Mouse (Mus musculus): ENCODE data around the gene Zbtb8a. TPM values are rescaled to one million over a fixed set of nuclear protein-coding genes. Genes with fewer than 3 reads are reported as not detected.

Zbtb8a gene
- total RNA-seq, 2 experiments from 2014 or later, result 7.6 to 8.5 TPM

DNA sequence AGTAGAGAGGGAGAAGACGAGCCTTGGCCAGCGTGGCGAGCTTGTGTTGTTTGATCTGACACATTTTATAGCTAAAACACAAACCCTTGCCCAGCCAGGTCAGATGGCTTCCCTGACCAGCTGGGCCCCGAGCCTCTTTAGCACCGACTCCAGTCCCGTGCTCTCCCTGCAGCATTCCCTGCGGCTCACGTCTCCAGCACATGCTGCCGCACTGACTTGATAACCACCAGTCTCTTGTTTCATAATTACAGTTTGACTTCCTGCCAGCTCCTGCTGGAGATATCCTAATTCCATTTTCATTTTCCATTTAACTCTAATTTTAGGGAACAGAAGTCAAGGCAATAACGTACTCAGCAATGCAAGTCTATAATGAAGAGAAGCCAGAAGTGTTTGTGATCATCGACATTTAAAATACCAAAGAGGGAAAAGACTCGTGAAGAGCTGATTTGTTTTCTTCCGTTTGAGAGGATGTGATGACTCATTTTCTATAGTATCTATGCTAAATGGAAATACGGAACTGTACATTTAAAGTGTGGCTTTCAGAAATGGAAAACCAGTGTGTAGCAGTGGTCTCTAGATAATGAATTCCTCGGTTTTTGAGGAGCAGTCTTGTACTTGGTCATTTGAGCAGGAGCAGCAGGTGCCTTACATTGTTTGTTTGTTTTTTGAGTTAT is 31.3 kb downstream of the Zbtb8a start:
- intact Hi-C loops (cut with DNase I), result no loop called here
- peak; percentile 47 to 58 for DNase-seq (ENCODE audit: extremely low spot score in 1 of 2, low spot score in 2 of 2)

DNA sequence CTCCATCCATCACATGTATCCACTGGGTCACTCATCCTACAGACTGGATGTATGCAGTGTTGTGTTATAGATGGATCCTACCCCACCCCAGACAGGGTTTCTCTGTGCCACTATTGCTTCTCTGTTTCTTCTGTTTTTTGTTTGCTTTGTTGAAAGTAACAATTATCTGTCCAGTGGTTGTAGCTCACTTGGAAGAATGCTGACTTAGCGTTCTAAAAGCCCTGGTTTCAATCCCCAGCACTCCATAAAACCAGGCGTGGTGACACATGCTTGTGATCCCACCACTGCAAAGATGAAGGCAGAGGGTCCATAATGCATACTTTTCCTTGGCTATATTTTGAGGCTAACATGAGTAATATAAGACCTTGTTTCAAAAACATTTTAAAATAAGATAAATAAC is 35.2 kb downstream of the Zbtb8a start:
- no peak for DNase-seq (ENCODE audit: extremely low spot score in 1 of 2, low spot score in 2 of 2)
- intact Hi-C loops (cut with DNase I), result no loop called here

DNA sequence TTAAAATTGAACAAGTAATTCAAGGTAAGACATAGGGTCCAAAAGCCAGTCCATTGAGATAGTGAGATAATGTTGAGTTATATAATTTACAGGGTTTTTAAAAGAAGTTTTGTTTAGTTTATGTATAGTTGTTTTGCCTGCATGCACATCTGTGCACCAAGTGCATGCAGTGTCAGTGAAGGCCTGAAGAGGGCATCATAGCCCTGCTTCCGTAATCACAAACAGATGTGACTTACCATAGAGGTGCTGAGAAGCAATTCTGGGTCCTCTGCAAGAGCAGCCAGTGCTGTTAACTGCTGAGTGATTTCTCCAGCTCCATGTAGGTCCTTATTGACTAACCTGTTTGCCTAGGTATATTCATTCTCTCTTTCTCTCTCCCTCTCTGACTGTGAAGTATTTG is 36.0 kb downstream of the Zbtb8a start:
- intact Hi-C loops (cut with DNase I), result no loop called here
- no peak for DNase-seq (ENCODE audit: extremely low spot score in 1 of 2, low spot score in 2 of 2)

DNA sequence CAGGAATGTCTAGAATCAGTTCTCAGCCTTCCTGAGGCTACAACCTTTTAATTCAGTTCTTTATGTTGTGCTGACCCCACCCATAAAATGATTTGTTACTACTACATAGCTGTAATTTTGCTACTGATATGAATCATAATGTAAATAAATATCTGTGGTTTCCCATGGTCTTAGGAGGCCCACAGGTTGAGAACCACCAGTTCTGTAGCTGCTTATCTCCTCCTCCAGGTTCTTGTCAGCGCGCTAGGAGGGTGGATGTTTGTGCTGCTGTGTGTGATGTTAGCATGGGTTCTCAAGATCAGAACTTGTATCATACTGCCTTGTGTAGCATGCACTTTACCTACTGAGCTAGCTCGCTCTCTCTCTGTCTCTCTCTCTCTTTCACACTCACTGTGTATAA is 38.2 kb downstream of the Zbtb8a start:
- DNase-seq (ENCODE audit: extremely low spot score in 1 of 2, low spot score in 2 of 2), result no peak
- intact Hi-C loops (cut with DNase I), result no loop called here

DNA sequence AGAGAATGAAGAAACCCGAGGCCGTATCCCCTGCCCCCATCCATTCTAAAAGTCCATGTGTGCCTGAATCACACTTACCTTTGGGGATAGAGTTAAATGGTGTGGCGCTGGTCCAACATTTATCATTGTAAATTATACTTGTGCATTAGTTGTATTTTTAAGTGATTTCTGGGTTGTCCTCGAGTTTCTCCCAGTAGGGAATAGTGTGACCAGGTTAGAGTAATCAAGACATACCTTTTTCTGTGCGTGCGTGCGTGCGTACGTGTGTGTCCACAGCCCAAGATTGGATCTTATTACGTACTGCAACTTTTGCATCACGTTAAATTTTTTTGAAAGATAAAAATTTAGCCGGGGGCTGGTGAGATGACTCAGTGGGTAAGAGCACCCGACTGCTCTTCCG is 41.6 kb downstream of the Zbtb8a start:
- intact Hi-C loops (cut with DNase I), result no loop called here

DNA sequence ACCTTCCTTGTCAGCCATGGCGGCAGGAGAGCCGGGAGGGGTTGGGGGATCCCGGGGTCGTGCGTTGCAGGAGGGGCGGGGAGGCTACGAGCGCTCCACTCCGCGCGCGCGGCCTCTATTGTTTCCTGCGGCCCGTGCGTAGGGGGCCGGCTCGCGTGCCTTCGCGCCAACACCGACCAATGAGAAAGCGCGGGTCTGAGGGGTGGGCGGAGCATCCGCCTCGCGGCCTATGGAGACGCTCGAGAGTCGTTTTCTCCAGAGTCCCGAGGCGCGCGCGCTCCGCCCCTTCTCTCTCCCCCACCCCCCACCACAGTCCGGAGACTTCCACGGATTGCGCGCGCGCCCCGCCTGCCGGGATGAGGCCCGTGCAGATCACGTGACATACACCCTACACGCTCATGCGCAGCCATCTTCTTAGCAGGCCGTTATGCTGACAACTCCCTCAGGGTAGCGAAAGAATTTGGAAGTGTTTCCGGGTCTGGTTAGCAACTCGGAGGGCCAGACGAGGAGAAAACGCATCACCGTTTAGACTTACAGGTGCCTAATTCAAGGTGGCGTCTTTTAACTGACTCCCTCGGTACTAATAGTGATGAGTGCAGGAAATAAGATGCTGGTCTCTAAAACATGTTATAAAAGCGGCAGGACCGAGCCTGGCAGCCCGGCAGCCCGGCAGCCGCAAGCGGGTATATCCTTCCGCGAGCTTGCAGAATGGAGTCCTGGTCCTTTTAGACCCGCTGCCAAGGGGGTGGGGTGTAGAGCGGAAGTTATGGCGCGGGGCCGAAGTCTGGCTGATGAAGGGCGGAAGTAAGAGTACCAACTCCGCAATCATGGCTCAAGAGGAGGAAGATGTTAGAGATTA is 42.5 kb downstream of the Zbtb8a start, which contains the start of the genes Rbbp4 and Zbtb8os:
TSS of gene Rbbp4 (minus strand) at position 155 of the 859 bp plus-strand sequence.
TSS of gene Zbtb8os (plus strand) at position 480 of the 859 bp plus-strand sequence.
- intact Hi-C loops (cut with DNase I), result no loop called here
- peak; percentile 98 to 99 for DNase-seq (ENCODE audit: extremely low spot score in 1 of 2, low spot score in 2 of 2)

More for the DNA sequence above, 41.6 kb downstream of the Zbtb8a start:
- DNase-seq (ENCODE audit: extremely low spot score in 1 of 2, low spot score in 2 of 2), result no peak

DNA sequence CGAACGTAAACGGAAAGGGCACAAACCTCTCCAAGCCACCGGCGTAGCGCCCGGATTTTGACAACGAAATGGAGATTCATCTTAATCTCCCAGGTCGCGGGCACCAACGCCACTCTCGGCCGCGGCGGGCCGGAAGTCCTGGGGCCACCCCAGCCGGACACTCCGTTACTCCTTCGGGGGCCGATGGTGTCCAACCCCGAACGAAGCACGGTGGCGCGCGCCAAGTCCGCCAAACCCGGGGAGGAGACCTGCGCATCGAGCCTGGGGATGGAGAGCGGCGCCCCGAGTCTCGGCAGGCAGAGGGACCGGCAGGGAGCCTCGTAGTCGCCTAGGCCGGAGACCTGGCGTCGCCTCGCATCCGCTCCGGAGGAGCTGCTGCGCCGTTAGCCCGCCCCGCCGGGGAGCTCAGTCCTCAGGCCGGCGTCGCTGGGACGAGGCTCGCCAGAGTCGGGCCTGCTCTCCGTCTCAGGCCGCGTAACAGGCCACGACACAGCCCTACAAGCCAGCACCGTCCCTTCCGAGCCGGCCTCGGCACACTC is 43.2 kb downstream of the Zbtb8a start:
- no peak for DNase-seq (ENCODE audit: extremely low spot score in 1 of 2, low spot score in 2 of 2)
- intact Hi-C loops (cut with DNase I), result no loop called here

DNA sequence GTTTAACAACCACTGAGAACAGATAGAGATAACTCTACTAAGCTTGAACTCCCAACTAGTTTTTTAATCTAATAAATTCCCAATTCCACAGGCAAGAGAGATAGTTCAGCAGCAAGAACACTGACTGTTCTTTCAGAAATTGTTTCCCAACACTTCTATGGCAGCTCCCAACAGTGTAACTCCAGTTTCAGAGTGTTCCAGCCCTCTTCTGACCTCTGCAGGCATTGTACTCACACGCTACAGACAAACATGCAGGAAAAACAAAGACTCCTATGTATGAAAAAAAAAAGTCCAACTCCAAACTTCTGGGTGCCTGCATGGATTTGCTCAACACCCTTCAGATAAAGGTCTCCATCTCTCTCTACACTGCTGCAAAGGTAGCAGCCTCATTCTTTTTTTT is 45.1 kb downstream of the Zbtb8a start:
- intact Hi-C loops (cut with DNase I), result no loop called here
- DNase-seq (ENCODE audit: extremely low spot score in 1 of 2, low spot score in 2 of 2), result no peak

DNA sequence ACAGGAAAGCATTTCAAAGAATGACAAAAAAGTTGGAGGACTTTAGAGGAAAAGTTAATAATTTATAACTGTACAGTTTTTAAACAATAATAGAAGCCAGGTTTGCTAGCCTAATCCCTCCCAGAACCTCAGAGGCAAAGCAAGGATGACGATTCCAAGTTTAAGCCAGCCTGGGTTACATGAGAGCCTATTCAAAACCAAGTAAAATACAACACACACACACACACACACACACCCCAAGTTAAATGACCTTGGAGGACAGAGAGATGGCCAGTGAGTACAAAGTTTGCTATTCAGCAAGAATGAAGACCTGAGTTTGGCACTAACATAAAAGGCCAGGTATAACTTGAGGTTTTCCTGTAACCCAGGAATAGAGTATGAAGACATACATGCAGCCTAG is 51.7 kb downstream of the Zbtb8a start:
- intact Hi-C loops (cut with DNase I), result no loop called here
- DNase-seq (ENCODE audit: extremely low spot score in 1 of 2, low spot score in 2 of 2), result no peak

DNA sequence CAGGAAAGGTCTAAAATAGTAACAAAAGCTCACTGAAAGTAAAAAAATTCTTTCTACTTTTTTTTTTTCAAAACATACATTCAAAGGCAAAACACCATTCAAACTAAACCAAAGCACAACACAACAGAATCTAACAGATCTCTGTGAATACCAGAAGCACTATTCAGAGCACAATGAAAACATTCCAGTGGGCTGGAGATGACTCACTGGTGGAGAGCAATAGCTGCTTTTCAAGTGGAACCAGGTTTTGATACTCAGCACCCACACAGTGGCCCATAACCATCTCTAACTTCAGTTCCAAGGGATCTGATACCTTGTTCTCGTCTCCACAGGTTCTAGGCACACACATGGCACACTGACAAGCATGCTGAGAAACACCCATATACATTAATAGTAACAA is 53.2 kb downstream of the Zbtb8a start:
- intact Hi-C loops (cut with DNase I), result no loop called here
- no peak for DNase-seq (ENCODE audit: extremely low spot score in 1 of 2, low spot score in 2 of 2)

DNA sequence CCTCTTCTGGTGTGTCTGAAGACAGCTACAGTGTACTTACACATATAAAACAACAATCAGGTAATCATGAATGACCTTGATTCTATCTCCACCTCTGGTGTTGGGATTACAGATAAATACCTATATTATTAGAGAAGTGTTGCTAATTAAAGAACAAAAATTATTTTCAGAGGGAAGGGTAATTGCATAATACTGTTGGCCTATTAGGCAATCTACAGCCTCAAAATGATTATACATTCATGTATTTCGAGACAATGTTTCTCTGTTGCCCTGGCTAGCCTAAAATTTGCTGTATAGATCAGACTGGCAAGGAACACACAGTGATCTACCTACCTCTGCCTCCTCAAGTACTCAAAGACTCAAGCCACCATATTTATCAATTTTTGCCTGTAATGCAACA is 54.4 kb downstream of the Zbtb8a start:
- no peak for DNase-seq (ENCODE audit: extremely low spot score in 1 of 2, low spot score in 2 of 2)
- intact Hi-C loops (cut with DNase I), result no loop called here

DNA sequence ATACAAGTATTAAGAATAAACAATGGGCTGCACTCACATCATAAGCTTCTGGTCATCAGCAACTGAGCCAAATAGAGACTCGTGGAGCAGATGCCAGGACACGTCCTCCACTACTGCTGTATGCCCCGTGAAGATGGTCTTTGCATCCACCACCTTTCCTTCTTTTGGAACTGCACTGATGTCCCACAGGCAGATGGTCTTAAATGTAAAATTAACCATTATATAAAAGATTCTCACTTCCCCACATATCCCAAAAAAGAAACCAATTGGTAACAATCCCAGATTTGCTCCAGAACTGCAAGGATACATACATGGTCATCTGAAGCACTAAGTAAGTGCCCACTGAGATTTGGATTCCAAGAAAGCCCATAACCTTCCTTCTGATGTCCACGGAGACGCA is 55.9 kb downstream of the Zbtb8a start:
- DNase-seq (ENCODE audit: extremely low spot score in 1 of 2, low spot score in 2 of 2), result no peak
- intact Hi-C loops (cut with DNase I), result no loop called here

DNA sequence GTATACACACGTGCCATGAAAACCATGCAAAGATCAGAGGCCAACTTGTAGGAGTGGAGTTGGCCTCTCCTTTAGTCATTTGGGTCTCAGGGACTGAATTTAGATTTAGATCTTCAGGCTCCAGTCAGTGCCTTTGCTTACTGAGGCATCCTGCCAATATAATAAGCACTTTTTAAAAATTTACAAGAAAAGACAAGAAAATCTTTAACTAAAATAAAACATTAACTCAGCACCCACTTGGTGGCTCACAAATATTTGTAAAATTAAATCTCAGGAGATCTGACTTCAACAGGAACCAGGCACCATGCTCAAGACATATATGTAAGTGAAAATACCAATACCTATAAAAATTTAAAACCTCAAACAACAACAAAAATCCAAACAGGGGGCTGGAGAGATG is 57.0 kb downstream of the Zbtb8a start:
- no peak for DNase-seq (ENCODE audit: extremely low spot score in 1 of 2, low spot score in 2 of 2)
- intact Hi-C loops (cut with DNase I), result no loop called here

DNA sequence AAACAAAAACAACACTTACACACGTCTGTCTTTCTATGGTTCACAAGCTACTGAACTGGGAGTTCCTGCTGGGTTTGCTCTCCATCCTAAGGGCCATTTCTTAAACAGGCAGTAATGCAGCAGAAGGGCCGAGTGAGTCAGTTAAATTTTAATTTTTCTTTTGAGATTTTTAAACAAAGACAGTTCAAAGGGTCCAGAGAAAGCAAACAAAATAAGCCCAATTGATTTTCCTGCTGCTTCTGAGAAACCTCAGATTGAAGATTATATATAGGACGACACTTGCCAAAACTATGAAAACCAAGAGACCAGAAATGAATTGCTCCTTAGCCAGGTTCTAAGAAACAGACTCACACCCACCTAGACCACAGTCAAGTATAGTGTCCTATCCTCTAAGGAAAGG is 64.0 kb downstream of the Zbtb8a start:
- DNase-seq (ENCODE audit: extremely low spot score in 1 of 2, low spot score in 2 of 2), result no peak
- intact Hi-C loops (cut with DNase I), result no loop called here

DNA sequence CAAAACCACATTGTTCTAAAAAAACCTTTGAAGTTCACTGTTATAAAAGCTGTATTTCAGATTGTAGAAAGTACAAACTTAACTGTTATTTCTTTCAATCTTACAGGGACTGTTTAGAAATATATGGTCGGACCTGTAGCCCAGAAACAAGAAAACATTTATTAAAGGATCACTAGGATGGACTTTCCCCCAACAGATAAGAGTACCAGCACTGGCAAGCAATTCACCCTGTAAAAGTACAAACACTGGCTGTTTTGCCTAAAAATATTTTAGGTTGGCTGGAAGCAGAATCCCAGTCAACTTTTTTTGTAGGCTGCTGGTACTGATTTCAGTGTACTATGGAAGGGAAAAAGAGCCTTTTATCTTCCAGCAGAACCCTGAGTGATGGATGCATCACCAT is 70.0 kb downstream of the Zbtb8a start:
- no peak for DNase-seq (ENCODE audit: extremely low spot score in 1 of 2, low spot score in 2 of 2)

DNA sequence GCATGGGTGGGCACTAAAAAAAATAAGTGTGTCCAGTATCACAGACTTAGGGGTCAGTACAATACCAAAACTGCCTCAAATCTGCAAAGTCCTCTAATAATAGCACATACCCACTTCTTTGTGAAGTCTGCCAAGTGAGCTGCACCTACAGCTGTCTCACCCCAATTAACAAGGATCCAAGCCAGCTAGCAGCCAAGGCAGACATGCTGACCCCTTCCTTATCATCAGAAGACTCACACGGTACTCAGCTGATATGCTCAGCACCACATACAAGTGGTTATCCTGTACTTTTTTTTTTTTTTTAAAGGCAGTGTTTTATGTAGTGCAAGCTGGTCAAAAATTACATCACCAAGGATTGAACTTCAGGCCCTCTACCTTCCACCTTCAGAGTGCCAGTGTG is 73.6 kb downstream of the Zbtb8a start:
- DNase-seq (ENCODE audit: extremely low spot score in 1 of 2, low spot score in 2 of 2), result no peak
- intact Hi-C loops (cut with DNase I), result no loop called here

More for the DNA sequence above, 70.0 kb downstream of the Zbtb8a start:
- intact Hi-C loops (cut with DNase I), result no loop called here

DNA sequence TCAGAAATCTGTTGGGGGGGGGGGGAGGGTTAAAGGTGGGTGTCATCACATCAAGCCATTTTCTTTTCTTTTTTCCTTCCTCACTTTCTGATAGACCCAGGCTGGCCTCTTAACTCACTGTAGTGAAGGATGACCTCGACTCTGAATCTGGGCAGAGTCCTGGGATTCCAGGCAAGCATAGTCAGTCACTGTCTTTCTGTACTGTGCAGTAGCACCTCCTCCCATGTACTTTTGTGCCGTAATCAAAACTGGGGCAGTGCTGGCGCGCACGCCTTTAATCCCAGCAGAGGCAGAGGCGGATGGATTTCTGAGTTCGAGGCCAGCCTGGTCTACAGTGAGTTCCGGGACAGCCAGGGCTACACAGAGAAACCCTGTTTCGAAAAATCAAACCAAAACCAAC is 74.1 kb downstream of the Zbtb8a start:
- intact Hi-C loops (cut with DNase I), result no loop called here
- no peak for DNase-seq (ENCODE audit: extremely low spot score in 1 of 2, low spot score in 2 of 2)
